Mouse (Mus musculus): ENCODE results near the gene Osbpl9.

Gene Osbpl9

DNA sequence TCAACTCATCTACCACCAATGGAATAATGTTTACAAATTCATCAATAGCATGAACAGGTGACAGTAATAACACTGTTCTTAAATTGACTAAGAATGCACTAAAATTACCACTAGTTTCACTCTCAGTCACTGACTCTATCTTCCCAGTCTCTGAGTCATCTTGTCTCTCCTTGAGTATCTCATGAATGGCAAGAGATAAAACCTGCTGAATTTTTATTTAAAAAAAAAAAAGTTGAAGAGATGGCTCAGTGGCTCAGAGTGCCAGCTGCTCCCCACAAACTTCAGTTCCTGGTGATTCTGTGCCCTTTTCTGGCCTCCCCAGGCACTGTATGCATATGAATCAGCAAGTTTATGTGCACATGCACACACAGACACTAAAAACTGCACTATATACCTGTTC, 96.8 kb downstream of the Osbpl9 start:
- no peak for DNase-seq (ENCODE audit: low spot score in 2 of 2)

- DNase-seq (ENCODE audit: low spot score in 2 of 2), result no peak
Observed at GRCm38 (mm10) chr4:109103145-109103883, 98.8 kb downstream of the Osbpl9 start.

- DNase-seq (ENCODE audit: low spot score in 2 of 2), result no peak
Observed at GRCm38 (mm10) chr4:109102574-109102973, 99.5 kb downstream of the Osbpl9 start.

- no peak for DNase-seq (ENCODE audit: low spot score in 2 of 2)
Observed at GRCm38 (mm10) chr4:109098861-109099260, 103.2 kb downstream of the Osbpl9 start.

GRCm38 (mm10) chr4:109094269-109094668, 107.8 kb downstream of the Osbpl9 start:
- DNase-seq (ENCODE audit: low spot score in 2 of 2), result no peak

- DNase-seq (ENCODE audit: low spot score in 2 of 2), result no peak
Observed at GRCm38 (mm10) chr4:109092344-109092743, 109.7 kb downstream of the Osbpl9 start.

DNA sequence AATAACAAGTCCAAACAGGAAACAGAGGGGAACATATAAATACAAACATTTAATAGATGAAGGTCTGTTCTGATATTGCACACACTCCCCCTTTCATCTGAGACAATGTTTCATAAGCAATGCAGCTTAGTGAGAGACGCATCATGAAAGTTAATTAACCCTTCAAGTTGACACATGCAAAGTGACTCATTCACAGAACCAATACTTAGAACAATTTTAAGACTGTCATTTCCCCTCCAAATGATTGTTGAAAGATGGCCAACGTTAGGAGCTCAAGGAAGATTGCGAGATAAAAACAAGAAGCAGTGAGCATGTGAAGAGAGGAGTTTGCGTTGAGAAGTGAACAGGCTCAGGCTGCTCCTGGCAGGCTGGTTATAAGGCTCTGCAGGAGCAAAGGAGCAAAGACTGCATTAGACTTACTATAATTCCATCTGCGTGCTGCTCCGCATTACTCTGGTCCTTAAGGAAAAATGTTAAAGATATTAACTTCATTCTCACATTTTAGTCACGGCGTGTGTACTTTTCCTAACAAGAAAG, 110.8 kb downstream of the Osbpl9 start:
- no peak for DNase-seq (ENCODE audit: low spot score in 2 of 2)

DNA sequence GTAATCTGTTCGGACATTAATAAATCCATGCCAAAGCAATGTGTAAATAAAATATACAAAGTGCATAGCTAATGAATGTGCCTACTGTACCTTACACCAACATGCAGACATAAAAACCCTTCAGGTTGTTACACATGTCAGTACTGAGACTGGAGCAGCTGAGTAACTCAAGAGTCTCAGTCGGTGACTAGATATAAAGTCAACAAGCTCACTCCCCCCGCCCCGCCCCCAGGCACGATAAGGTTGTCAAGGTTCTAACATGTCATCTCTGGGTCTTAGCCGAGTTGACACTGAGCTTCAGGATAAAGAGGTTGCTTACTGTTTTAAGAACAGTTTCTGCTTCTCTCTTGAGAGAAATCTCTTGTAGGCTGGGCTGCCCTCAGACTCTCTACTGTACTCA, 112.1 kb downstream of the Osbpl9 start:
- no peak for DNase-seq (ENCODE audit: low spot score in 2 of 2)

- no peak for DNase-seq (ENCODE audit: low spot score in 2 of 2)
Observed at GRCm38 (mm10) chr4:109089171-109089570, 112.9 kb downstream of the Osbpl9 start.

- DNase-seq (ENCODE audit: low spot score in 2 of 2), result no peak
Observed at GRCm38 (mm10) chr4:109080118-109080517, 122.0 kb downstream of the Osbpl9 start.

DNA sequence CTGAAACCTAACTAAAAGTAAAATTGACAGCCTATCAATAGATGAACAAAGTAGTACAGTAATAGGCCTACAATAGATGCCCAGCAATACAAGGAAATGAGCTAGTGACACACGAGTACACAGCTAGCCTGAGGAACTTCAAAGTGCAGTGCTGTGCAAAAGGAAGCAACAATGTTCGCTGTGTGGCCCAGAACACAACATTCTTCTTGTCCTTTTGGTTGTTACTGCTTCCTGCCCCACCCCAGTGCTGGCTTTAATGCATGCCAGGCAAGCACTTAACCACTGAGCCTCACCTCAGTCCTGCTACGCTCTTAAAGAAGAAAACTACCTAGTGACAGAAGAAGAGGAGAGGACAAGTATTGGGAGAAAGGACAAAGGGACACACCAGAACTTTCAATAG, 122.4 kb downstream of the Osbpl9 start:
- no peak for DNase-seq (ENCODE audit: low spot score in 2 of 2)

DNA sequence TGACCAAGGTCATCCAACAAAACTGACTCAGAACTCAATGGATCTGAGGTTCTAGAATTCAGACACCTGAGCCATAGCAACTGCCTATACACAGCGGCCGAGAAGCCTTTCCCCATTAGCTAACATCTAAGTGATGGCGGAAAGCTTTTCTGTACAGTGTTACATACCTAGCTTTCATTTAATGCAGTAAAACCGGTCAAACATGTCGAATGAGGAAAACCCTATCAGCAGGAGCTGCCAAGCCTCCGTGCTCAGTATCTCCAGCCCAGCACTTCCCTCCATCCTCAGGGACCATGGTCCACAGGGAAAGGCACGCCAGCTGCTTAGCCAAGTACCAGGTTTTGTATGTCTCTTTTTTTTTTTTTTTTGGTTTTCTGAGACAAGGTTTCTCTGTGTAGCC, 123.1 kb downstream of the Osbpl9 start:
- DNase-seq (ENCODE audit: low spot score in 2 of 2), result no peak

GRCm38 (mm10) chr4:109073296-109073695, 128.8 kb downstream of the Osbpl9 start:
- DNase-seq (ENCODE audit: low spot score in 2 of 2), result no peak

GRCm38 (mm10) chr4:109072891-109073290, 129.2 kb downstream of the Osbpl9 start:
- DNase-seq (ENCODE audit: low spot score in 2 of 2), result no peak

- no peak for DNase-seq (ENCODE audit: low spot score in 2 of 2)
Observed at GRCm38 (mm10) chr4:109065714-109066113, 136.4 kb downstream of the Osbpl9 start.

DNA sequence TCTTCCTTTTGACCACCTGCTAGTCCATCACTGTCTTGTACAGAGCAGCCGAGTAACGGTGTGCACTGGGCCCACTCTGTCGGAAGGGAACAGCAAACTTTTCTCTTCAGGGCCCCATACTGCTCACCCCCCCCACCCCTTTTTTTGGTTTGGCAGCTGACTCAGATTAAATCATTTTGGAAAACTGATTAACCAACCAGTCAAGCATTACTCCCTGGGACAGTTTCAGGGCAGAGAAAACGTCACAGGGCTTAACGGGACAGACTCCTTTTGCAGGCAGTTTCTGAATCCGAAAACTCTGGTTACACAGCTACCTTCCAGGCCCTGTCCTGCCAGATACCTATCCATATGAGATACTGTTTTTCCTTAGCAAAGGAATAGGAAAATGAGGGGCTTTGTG, 137.1 kb downstream of the Osbpl9 start:
- no peak for DNase-seq (ENCODE audit: low spot score in 2 of 2)

DNA sequence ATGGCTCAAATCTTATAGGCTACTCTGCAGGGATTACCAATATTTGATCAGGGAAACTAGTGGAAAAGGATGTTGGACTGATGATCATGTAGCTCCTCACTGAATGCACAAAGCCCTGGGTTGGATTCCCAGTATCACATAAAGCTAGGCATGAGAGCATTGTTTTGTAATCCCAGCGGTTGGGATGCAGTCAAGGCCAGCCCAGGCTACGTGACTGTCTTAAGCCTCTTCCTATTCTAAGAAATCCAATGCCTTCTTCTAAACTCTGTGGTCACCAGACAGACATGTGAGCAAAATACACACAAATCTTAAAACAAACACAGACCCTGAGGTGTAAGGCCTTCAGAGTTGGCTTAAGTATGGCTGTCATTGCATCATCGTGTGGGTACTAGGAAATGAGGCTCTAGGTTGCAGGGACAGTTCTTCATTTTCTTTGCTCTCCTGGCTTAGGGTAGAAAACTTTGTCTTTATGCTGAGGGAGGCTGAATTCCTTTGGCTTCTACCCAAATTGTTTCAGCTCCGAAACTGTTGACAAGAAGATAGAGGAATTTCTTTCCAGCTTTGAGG, 142.7 kb downstream of the Osbpl9 start:
- no peak for DNase-seq (ENCODE audit: low spot score in 2 of 2)

- DNase-seq (ENCODE audit: low spot score in 2 of 2), result no peak
Observed at GRCm38 (mm10) chr4:109057640-109058039, 144.4 kb downstream of the Osbpl9 start.

DNA sequence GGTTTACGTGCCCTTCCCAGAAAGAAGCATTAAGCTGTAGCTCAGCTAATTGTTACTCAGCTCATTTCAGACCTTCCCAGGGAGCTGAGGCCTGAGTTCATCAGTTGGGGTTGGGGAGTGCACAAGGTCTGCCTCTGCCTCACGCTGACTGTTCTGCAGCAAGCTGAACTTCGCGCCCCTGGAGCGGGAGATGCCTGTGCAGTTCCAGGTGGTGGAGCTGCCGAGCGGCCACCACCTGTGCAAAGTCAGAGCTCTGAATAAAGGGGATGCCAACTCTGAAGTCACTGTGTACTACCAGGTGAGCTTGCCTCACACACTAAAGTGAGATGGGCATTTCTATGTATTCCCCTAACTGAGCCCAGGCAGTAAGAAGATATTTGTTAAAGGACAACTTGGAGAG, 145.7 kb downstream of the Osbpl9 start:
- no peak for DNase-seq (ENCODE audit: low spot score in 2 of 2)

DNA sequence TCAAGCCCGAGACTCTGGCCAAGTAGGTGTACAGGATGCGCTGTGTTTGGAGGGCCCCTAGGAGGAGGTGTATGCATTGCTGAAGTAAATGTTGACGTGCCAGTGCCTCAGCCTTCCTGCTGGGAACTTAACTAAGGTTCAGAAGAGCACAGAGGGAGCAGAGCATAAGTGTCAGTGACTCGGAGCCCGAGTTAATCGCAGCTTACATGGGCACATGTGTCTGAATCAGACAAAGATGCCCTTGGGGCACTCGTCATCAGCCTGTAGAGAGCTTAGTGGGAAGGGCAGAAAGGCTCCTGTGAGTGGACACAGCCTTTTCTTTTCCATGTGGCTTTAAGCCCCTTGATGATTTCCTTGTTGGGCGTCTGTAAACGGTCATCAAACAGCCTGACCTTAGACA, 148.1 kb downstream of the Osbpl9 start:
- no peak for DNase-seq (ENCODE audit: low spot score in 2 of 2)

- DNase-seq (ENCODE audit: low spot score in 2 of 2), result no peak
Observed at GRCm38 (mm10) chr4:109052282-109052681, 149.8 kb downstream of the Osbpl9 start.

DNA sequence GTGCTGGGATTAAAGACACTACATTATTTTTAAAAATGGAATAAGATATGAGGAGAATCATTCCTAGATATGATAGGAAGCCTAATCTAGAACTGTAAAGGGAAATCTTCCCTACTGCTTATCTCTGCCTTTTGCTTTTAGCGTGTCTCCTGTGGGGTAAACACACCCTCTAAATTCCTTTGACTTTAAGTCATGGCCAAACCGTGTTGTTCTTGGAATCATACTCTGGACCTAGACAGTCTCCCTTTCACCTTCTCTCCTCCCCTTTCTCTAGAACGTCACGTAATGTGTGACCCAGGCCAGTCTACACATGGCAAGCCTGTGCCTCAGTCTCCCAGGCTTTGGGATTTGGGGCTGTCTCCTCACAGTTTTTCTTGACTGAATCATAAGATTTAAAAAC, 153.8 kb downstream of the Osbpl9 start:
- no peak for DNase-seq (ENCODE audit: low spot score in 2 of 2)

GRCm38 (mm10) chr4:109043756-109044155, 158.3 kb downstream of the Osbpl9 start:
- DNase-seq (ENCODE audit: low spot score in 2 of 2), result no peak
